Mouse (Mus musculus) frontal cortex, postnatal 10 days (tissue): ENCODE data around the gene Gm10436.
"Not testable (repeated sequence)": the region's sequence is repeated elsewhere in the genome, so short reads cannot be mapped to it uniquely, and the experiment has no call there.

Experiments
- DNase-seq, 2 experiments: peaks; one replicate each; pipeline ENCODE4 v3.0.0; 2022; ENCODE audit warnings: low spot score in 2 of 2, mixed read lengths in 1 of 2

Gm10436 gene

DNA sequence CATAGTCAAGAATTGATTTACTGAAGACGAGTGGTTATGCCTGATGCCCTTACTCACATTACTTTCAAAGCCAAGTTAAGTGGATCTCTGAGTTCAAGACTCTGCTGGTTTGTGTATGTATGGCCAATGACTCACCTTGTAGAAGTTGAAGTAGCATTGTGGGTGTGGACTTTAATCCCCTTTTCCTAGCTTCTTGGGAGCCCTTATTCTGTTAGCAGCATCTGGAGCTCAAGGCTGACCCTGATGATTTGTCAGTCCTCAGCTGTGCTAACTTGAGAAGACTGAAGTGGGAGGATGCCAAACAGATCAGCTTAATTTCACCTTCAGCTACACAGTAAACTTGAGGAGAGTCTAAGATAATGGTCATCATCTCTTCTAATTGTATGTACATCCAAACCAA lies at the start of gene Gm10436:
Gene Gm10436, minus strand, starts transcription at position 101 of the 400 bp plus-strand sequence.
- DNase-seq, result not testable (repeated sequence)

DNA sequence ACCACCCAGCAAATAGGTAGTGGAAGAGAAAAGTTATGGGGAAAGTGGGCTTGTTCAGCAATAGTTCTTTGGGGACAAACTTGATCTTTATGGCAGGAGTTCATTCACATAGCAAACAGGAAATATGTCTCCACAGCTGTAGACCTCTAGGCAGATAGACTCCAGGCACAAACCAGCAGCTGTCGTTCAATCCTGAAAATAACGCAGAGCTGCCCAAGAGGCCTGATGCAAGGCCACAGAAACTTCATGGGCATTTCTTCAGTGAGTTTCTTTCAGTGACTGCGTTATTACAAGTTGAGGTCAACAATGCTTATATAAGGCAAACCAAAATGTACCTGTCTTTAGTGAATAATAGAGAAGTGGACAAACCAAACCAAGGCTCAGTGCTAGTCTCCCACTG lies 37.5 kb upstream of the Gm10436 start:
- DNase-seq, result no peak

DNA sequence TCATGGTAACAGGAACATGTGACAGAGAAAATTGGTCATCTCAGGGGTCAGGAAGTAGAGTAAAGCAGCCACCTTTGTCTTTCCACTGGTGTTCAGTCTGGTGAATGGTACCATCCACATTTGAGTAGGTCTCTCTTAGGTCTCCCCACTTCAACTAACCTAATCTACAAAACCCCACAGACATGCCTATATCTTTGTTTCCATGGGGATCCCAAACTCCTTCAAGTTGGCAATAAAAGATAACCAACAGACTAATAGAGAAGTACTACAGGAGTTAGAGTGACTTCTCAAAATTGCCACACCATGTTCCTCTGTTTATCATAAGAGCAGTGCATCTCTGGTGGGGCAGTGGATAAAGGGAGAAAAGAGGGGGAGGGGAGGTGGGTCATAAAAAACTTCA lies 36.2 kb upstream of the Gm10436 start:
- not testable (repeated sequence) for DNase-seq

DNA sequence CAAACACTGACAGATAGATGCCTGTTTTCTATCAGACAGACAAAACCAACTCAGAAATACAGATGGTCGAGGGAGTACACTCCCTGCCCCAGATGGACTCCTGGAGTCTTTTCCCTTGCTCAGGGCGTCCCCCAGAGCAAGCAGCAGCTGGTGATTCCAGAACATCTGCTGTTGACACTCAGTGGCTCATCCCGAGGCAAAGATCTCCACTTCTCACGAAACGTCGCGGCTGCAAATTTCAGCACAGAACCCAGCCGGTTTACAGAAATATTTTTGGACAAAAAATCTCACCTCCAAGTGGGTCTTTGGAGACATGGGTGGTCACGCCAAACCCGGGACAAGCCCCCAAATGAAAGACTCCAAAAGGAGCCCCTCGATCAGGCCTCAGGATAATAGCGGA lies 32.7 kb upstream of the Gm10436 start:
- DNase-seq, result no peak

DNA sequence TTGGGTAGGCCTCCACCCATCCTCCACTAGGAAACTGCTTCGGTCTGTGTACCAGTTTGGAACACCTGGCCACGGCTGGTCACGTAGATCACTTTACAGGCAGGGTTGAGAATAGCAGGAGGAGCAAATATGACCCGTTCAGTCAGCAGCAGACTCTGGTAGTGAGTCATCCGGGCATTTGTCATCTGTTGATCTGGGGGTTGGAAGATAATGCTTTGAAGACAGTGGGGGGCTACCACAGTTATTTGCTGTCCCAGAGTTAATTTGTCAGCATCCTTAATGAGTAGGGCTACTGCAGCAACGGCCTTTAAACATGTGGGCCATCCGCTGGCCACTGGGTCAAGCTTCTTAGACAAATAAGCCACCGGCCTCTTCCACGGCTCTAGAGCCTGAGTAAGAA lies 29.6 kb upstream of the Gm10436 start:
- not testable (repeated sequence) for DNase-seq

DNA sequence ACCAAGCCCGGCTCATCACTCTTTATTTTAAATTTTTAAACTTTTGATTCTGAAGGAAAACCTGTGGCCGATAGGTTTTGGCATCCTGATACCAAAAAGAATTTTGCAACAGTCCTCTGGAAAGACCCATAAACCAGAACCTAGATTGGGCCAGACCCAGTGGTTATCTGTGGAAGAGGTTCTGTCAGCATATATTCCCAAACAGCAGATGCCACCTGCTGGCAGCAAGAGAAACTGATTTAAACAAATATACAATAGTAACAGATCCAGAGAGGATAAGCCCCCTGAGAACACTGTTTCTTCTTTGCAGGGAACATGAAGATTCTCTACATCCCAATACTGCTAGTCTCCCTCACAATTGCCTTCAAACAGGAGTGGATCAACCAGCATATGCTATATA lies 20.9 kb upstream of the Gm10436 start:
- no peak for DNase-seq
